Comparison of ENCODE assay signal across 8 mouse cellular contexts in genomic region chr8:111769764-111770428, GRCm38 (mm10). TPM values are rescaled to one million over a fixed set of nuclear protein-coding genes. Genes with fewer than 3 reads are reported as not detected.
DNase-seq lines count a peak whose midpoint lies in the region; ATAC-seq lines count a peak whose summit lies in the region.

No protein-coding gene starts in this region.

- no peak overlapping the region for H3K9ac ChIP-seq in embryonic facial prominence, embryonic 13.5 days
- no peak overlapping the region for H3K9ac ChIP-seq in heart, embryonic 12.5 days

- ATAC-seq in embryonic facial prominence, embryonic 13.5 days (ENCODE audit: insufficient number of reproducible peaks, insufficient read depth, low FRiP score, low TSS enrichment, low read depth), result no peak
- no peak for ATAC-seq in heart, embryonic 12.5 days (ENCODE audit: insufficient number of reproducible peaks, low FRiP score)

- 30% methylated on average over 12 of the region's 12 CpGs for WGBS in embryonic facial prominence, embryonic 13.5 days
- WGBS in heart, embryonic 12.5 days, result 48% methylated on average over 12 of the region's 12 CpGs

- 0 out of 2 replicates have a peak overlapping the region, but pooled peaks have one; percentile 9 for H3K4me2 ChIP-seq in embryonic facial prominence, embryonic 13.5 days
- H3K4me2 ChIP-seq in heart, embryonic 12.5 days, result no peak overlapping the region

- no peaks in the 10 kb centered on the region for H3K9me3 ChIP-seq in embryonic facial prominence, embryonic 13.5 days
- H3K9me3 ChIP-seq in heart, embryonic 12.5 days (replicated peaks), result no peaks in the 10 kb centered on the region

- H3K36me3 ChIP-seq in embryonic facial prominence, embryonic 13.5 days, result peaks cover 53% of the 10 kb centered on the region
- H3K36me3 ChIP-seq in heart, embryonic 12.5 days, result peaks cover 60% of the 10 kb centered on the region

- H3K27me3 ChIP-seq in embryonic facial prominence, embryonic 13.5 days, result no peaks in the 10 kb centered on the region
- H3K27me3 ChIP-seq in heart, embryonic 12.5 days (replicated peaks), result no peaks in the 10 kb centered on the region

- peak overlapping the region; percentile 69 for H3K27ac ChIP-seq in embryonic facial prominence, embryonic 13.5 days
- H3K27ac ChIP-seq in heart, embryonic 12.5 days (ENCODE audit: poor library complexity, severe bottlenecking), result peak overlapping the region; percentile 50

- no peak overlapping the region for H3K4me3 ChIP-seq in embryonic facial prominence, embryonic 13.5 days
- no peak overlapping the region for H3K4me3 ChIP-seq in heart, embryonic 12.5 days

- peak; percentile 58 for DNase-seq in embryo, embryonic 10 days (ENCODE audit: low spot score)
- DNase-seq in embryo, embryonic 9.5 days (ENCODE audit: extremely low spot score), result no peak
- DNase-seq in kidney, postnatal 10 days, result peak; percentile 56
- DNase-seq in lung, postnatal 10 days, result peak; percentile 61
- DNase-seq in testis, postnatal 10 days (ENCODE audit: low spot score), result peak; percentile 64
- no peak for DNase-seq in natural killer cell, adult 2 months (ENCODE audit: low spot score in 2 of 2)

- peaks cover 15% of the 10 kb centered on the region for H3K4me1 ChIP-seq in embryonic facial prominence, embryonic 13.5 days
- H3K4me1 ChIP-seq in heart, embryonic 12.5 days (replicated peaks), result peaks cover 50% of the 10 kb centered on the region

RNA-seq across cellular contexts. Expression of gene Bcar1, which starts 26.3 kb away (rescaled TPM):
- 35.6 and 37.3 TPM in 2 replicates for polyA plus RNA-seq in embryonic facial prominence, embryonic 13.5 days (2015; fragmentation: Nextera tagmentation; extraction: Ambion mirVana)
- polyA plus RNA-seq in heart, embryonic 12.5 days (2016; fragmentation: Nextera tagmentation; extraction: Ambion mirVana), result 46.4 and 47.2 TPM in 2 replicates

Comparison
In these comparisons a context has a peak if more than half of its experiments do, and no peak if none do; other contexts are left out.
1. DNase-seq: peak in embryo, embryonic 10 days (single experiment), kidney, postnatal 10 days (single experiment), lung, postnatal 10 days (single experiment) and testis, postnatal 10 days (single experiment); none in embryo, embryonic 9.5 days (single experiment) and natural killer cell, adult 2 months (0 of 2).